Mouse (Mus musculus) adrenal gland, postnatal 25 days (tissue): ENCODE results near the gene Cobl. TPM values are rescaled to one million over a fixed set of nuclear protein-coding genes. Genes with fewer than 3 reads are reported as not detected.
A peak's percentile ranks its signal among the peaks of the same experiment; 100 is the strongest.

Source experiments
- DNase-seq: peaks from one replicate; pipeline ENCODE4 v3.0.0; 2021; ENCODE audit warnings: mixed read lengths
- long read RNA-seq: library from polyadenylated mRNA; stranded (forward); transcript quantifications from one replicate; pipeline ENCODE4 v2.0.0, GENCODE M21; 2021
- total RNA-seq: library from RNA; stranded (reverse); gene quantifications from 2 replicates; pipeline ENCODE4 v1.2.3, GENCODE M21; 2021

Cobl gene
- total RNA-seq: 2.2 and 2.9 TPM in 2 replicates
- long read RNA-seq, full-length matches to known transcripts: 1 of 1 reads
- long read RNA-seq, partial matches to known transcripts: 0 of 1 reads
- long read RNA-seq, other reads (novel, unspliced or antisense): 0 of 1 reads

DNA sequence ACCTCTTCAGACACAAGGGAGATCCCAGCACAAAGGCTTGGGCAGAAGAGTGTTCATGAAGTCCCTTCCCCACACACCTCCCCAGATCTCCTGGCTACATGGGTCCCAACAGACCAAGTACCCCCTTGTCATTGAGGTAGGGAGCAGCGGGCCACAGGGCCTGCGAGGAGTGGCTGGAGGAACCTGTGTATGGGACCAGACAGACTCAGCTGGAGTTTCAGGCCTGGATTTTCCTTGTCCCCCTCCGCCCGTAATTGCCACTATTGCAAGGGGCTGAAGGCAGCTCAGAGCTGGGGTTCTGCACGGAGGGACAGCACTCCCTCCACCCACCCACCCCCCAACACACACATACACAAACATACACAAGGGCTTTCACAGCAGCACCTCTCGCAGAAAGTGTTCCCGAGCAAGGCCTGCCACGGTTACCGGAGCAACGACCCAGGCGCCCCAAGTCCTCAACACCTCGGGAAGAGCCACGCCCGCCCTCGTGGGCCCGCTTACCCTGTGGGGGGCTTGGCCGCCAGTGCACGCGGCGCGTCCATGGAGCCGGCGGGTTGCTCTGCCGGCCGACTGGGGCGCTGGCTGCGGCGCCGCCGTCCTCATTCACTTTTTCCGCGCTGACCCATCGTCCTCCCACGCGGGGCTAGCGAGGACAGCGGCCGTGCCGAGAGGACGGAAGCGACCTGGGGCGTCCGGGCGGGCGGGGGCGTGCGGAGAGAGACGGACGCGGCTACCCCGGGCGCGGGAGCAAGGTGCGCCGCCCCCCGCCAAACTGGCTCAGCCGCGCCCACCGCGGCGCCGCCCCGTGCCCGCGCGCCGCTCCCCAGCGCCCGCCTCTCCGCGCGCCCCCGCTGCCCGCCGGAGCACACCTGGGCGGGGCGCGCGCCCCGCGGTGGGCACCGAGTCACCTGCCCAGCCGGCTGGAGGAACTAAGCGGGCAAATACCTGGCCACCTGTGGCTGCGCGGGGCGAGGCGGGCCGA is at the start of gene Cobl:
Cobl (minus strand) TSS at position 780 of the 982 bp plus-strand sequence.
- DNase-seq: peak; percentile 39

- DNase-seq: no peak
These were observed 49.0 kb upstream of the Cobl start for GRCm38 (mm10) chr11:12513796-12514195.

GRCm38 (mm10) chr11:12506371-12506890 is 41.7 kb upstream of the Cobl start:
- DNase-seq: no peak

DNA sequence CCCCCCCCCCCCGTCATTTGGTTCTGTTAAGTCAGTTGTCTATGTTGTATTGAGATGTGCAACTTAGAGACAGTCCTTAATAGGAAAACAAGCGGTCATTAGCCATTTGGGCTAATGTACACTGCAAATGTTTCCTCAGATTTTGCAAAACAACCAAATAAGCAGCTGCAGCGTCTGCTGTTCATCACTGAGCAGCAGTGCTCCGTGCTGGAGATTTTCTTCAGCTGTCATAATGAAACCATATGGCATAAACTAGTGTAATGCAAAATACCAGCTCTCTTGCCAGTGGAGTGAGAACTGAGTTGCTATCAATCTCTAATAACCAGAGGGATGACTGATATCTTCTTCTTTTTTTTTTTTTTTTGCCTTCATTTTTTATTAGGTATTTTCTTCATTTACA is 39.0 kb upstream of the Cobl start:
- no peak for DNase-seq

DNA sequence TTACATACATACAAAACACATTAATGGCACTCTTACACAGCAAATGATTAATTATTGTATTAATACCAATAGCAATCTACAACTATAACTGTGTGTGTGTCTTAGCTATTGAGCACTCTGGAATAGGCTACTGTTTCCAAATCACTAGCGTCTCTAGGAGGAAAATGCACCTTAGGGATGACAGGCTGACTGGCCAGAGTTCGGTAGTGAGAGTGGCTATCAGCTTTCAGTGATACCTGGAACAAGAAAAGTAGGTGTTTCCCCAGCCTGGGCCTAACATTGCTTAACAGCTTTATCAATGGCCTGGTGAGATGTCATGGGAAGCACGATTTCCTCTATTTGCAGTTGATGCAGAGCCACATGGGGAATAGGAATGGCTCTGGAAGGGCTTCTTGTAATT is 37.0 kb upstream of the Cobl start:
- DNase-seq: no peak

GRCm38 (mm10) chr11:12493791-12494190 is 29.0 kb upstream of the Cobl start:
- DNase-seq: no peak

- DNase-seq: no peak
These were observed 15.2 kb upstream of the Cobl start for GRCm38 (mm10) chr11:12479856-12480403.

DNA sequence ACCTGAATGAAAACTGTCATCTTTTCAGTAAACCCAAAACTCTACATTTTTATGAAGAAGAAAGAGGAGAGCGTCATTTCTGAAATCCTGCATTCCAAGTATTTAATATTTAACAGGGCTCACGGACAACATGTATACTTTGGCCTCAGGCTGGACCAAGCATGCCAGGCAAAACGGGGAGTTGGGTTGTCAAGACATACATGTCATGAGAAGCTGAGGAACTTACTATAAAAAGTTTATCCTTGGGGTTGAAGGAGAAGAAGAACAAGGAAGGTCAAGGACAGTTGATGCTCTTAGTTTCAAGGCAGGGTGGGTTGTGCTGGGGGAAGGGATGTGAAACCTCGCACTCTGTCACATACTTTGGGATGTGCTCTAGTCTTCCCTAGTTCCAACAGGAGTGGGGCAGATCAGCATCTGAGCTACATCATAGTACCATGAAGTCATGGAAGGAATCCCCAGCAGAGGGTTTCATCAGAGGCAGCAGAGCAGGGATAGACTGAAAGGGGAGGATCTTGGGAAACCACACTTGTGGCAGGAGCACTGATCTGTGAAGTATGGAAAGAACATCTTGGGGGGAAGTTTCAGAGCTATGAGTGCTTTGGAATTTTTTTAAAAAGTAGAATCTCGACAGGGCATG is 9.7 kb upstream of the Cobl start:
- DNase-seq: no peak

- no peak for DNase-seq
These were observed 9.0 kb upstream of the Cobl start for GRCm38 (mm10) chr11:12473625-12474298.

DNA sequence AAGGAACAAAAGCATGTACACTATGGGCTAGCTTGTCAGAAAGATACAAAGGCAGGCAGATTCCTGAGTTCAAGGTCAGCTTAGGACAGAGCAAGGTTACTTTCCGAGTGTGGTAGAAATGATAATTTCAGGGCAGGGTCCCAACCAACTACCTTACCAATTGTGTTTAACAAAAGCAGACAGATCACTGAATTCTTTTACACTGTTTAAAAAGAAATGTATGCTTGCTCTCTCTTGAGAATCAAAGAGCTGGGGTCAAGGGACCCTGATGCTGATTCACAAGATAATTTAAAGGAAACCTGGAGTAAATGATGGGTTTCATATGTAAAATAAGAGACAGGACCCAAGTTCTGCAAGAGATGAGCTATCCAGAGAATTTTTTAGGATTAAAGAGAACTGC is 4.9 kb upstream of the Cobl start:
- DNase-seq: no peak

- DNase-seq: no peak
These were observed 3.9 kb upstream of the Cobl start for GRCm38 (mm10) chr11:12468661-12469060.

GRCm38 (mm10) chr11:12467836-12468235 is 3.1 kb upstream of the Cobl start:
- no peak for DNase-seq

GRCm38 (mm10) chr11:12467217-12467616 is 2.5 kb upstream of the Cobl start:
- DNase-seq: no peak

GRCm38 (mm10) chr11:12466606-12467005 is 1.8 kb upstream of the Cobl start:
- DNase-seq: no peak

DNA sequence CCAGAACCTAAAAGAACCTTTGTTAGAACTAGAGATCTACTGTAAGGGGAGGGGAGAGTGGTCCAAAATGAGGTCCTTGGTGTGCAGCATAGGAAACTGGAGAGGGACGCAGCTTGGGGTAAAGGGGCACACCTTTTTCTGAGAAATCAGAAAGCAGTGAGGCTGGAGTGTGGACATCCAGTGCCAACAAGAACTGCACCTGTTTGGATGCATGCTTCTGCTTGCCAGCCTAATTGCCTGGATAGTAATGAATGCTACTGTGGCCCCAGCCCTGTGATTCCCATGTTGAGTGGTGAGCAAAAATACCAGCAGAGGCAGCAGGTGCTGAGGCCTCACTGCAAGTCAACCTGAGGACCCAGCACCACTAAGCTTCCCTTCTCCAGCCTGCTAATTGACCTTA is 469 bp upstream of the Cobl start:
- no peak for DNase-seq

- DNase-seq: no peak
These were observed 1.1 kb downstream of the Cobl start for GRCm38 (mm10) chr11:12463615-12464170.

- no peak for DNase-seq
These were observed 4.8 kb downstream of the Cobl start for GRCm38 (mm10) chr11:12459781-12460581.

GRCm38 (mm10) chr11:12458814-12459213 is 5.9 kb downstream of the Cobl start:
- DNase-seq: no peak

- no peak for DNase-seq
These were observed 6.4 kb downstream of the Cobl start for GRCm38 (mm10) chr11:12458392-12458791.

- DNase-seq: no peak
These were observed 16.7 kb downstream of the Cobl start for GRCm38 (mm10) chr11:12448101-12448500.

DNA sequence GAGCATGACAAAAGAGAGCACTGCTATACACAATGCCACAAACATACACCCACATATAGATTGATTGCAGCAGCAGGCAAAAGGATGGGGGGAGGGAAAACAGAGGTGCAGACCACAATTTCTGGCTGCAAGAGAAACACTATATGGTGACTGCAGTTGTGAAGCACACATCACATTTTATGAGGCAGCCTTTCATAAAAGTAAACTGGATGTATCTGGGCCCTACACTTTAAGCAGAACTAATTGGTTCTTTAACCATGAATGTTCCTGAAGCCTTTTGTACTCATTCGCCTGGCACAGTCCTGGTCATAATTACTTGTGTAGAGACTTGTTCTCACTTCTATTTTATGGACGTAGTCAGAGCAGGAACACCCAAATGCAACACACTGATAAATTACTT is 19.5 kb downstream of the Cobl start:
- no peak for DNase-seq
